Mouse (Mus musculus): ENCODE results near the gene Ttc6.

Gene Ttc6

DNA sequence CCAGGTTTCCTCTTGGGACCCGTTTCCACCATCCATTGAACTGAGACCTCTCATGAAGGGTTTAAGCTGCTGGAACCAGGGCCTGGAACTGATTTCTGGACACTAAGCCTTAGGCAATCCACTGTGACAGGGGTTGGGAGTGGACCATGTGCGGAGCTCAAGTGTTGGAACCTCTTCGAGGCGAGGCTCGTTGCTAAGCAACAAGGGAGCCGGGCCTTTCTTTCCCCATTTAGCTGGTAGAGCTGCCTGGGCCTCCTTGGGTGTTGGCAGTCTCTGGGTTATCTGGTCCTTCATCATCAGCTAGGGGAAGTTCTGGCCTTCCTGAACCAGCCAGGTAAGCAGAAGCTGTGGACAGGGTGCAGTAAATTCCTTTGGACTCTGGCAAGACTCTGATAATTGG is at the start of gene Ttc6:
TSS of gene Ttc6 (plus strand) at position 205 of the 400 bp plus-strand sequence.
- DNase-seq (ENCODE audit: low read depth), result no peak

GRCm38 (mm10) chr12:57514552-57514951 is 49.4 kb upstream of the Ttc6 start:
- no peak for DNase-seq (ENCODE audit: low read depth)

DNA sequence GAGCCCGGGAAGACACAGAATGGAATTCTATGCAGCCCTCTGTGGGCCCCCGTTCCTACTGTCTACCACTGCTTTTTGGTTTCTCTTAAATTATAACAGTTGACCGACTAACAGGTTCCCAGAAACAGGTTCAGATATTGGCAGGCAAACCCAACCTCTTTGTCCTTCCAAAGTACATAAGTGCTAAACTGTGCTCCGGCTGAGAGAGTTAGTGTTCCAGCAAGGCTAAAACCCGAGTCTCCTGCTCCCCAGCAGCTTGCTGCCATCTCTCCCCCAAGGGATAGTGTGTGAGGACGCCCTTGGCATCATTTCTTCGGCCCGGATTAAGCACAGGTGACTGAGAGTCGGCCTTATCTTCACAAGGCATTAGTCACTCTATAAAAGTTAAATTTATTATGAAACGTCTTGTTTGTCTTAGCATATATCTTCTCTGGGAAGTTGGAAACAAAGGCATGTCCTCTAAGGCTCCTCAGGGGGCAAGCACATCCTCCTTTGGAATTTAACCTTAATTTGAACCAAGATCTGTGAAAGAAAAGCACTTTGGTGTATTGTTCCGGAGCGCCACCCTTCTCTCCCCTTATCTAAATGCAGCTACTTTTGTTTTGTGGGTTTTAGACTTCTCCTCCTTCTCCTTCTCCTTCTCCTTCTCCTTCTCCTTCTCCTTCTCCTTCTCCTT is 48.1 kb upstream of the Ttc6 start:
- no peak for DNase-seq (ENCODE audit: low read depth)

GRCm38 (mm10) chr12:57528335-57528734 is 35.6 kb upstream of the Ttc6 start:
- DNase-seq (ENCODE audit: low read depth), result no peak

DNA sequence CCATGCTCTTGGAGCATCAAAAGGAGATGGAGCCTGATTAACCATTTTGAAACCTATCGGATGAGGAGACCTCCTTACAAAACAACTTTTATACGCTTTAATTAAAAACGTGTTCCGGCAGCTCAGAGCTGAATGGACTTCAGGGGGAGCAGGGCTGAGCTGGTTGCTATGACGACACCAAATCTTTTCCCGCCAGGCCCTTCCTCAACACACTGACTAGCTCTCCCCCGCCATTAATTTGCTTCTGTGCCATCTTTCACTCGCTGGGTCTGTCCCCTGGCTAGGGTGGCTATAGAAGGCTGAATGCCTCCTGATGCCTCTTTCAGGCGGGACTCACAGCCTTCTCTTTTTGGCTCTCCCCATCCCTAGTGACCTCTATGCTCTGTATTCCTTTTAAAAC is 33.4 kb upstream of the Ttc6 start:
- no peak for DNase-seq (ENCODE audit: low read depth)

GRCm38 (mm10) chr12:57534517-57534878 is 29.4 kb upstream of the Ttc6 start:
- DNase-seq (ENCODE audit: low read depth), result no peak

GRCm38 (mm10) chr12:57534879-57535611 is 28.9 kb upstream of the Ttc6 start:
- no peak for DNase-seq (ENCODE audit: low read depth)

GRCm38 (mm10) chr12:57536056-57536908 is 27.6 kb upstream of the Ttc6 start:
- no peak for DNase-seq (ENCODE audit: low read depth)

DNA sequence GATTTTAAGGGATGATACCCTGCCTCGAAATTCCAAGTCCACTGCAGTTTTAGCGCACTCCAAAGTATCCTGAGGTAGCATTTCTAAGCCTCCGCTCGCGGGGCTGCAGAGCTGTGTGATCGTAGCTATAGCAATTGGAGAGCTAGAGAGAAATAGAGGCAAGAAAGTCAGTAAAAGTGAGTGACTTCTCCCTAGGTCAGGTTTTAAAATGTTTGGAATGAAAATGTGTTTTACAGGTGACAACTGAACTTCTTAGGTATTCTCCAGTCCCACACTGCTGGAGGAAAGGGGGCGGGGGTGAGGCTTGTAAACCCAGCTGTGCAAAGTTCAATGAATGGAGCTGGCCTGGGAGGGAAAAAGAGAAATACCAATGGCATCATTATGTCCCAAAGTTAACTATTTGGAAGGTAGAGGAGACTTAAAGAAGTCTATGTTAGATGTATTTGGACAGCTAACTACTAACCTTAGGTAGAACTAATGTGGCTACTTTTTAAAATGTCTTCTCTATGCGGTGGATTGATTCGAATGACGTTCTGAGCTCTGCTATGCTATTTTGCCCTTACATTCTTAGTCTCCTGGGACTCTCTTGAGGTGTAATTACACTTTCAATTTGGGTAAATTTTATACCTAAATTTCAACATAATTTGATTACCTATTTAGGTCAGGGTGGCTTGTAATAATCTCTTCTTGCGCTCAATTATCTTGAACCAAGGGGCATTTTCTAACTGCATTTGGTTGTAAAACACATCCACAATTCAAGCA is 26.8 kb upstream of the Ttc6 start:
- no peak for DNase-seq (ENCODE audit: low read depth)

DNA sequence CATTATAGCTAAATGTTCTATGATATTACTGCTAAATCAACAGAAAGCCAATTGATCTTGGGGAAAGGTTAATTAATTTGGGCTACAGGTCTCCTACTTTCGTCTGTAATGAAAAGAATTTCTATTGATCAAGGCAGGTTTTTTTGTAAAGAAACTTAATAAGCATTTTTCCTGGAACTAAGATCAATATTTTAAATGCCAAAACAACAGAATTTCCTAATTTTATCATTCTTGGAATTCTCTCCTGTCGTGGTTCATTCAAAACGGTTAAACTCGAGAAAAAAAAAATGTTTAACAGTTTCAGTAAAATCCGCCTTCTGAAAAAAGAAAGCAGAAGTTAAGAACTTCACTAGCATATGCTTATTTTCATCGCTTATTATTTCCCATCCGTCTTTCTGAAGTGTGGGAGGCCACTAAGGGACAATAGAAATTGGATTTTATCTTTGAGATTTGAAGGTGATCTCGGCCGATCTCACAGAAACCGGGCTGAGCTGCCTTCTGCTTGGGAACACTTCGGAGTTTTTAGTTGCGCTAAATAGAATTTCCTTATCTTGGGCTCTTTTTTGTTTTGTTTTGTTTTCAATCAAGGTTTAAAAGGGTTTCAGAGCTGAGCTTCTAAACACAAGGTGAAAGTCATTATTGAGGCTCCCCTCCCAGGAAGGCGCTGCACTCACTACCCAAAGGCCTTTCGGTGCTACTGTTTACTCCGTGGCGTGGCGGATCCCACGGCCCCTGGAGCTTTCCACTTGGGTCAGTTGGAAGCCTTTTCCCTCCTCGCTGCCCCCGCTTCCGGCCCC is 25.9 kb upstream of the Ttc6 start:
- no peak for DNase-seq (ENCODE audit: low read depth)

DNA sequence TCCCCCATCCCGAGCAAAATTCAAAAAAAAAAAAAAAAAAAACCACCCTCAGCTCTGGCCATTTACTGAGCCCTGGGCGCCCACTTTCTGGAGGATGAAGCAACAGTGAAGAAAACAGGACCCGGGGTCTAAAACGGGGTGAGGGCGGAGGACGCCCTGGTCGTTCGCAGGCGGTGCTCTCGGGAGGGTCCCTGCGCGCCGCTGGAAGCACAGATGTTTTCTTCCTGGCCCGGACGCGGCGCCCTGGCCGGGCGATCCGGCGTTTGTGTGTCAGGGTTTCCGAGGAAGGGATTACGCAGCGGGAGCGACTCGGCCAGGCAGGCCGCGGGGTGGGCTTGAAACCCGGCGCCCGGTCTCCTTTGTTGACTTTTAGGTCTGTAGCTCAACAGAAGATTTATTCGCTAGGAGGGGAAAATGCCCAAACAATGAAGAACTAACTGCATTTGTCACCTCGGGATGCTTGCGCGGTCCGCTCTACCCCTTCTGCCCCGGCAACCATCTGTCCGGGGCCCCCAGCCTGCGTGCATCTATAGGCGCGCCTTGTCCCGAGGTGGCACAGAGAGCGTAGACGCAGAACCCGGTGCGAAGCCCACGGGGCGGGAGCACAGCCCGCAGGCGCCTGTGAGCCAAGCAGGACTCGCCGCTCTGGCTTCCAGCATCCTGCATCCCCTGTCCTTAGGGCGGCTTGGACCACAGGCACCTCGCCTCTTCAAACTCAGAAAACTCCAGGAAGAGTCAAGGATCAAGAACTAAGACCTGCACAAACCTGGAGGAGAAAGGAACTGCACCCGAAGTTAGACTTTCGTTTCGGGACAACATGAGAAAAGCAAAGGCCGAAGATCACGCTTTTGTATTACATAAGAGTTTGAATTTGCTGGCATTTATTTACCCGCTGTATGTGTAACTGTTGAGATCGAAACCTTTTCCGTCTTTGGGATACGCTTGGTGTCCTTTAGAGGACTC is 25.0 kb upstream of the Ttc6 start:
- DNase-seq (ENCODE audit: low read depth), result no peak

- DNase-seq (ENCODE audit: low read depth), result no peak
Measured at GRCm38 (mm10) chr12:57539551-57539985, 24.3 kb upstream of the Ttc6 start.

GRCm38 (mm10) chr12:57541118-57541517 is 22.8 kb upstream of the Ttc6 start:
- no peak for DNase-seq (ENCODE audit: low read depth)

DNA sequence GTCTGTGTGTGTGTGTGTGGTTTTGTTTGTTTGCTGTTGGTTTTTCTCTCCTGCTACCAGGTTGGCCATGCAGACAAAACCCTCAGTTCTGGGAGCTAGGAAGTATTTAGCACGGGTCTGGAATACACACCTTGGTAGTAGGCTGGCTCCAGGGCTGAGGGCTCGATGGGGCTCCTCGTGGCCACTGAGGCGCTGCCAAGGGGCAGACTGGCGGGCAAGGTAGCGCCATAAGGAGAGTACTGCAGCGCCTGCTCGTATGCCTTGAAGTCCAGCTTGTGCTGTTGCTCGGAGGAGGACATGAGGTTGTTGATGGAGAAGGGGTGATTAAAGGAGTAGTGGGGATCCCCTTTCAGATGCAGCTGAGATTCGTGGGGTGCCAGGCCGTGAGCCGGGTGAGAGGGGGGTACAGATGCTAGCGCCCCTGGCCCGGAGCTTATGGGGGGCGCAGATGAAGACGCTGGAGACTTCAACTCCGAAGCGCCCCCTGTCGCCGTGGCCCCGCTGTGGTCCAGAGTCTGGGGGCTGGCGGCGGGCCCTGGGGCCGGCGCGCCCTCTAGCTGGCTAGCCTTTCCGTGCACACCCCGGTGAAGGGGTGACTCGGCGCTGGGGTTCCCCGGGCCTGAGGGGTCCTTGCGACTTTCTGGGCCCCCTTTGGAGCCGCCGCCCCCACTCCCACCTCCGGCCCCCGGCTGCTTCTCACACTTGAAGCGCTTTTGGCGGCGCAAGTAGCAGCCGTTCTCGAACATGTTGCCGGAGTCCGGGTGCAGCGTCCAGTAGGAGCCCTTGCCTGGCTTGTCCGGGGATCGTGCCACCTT is 21.8 kb upstream of the Ttc6 start:
- no peak for DNase-seq (ENCODE audit: low read depth)

DNA sequence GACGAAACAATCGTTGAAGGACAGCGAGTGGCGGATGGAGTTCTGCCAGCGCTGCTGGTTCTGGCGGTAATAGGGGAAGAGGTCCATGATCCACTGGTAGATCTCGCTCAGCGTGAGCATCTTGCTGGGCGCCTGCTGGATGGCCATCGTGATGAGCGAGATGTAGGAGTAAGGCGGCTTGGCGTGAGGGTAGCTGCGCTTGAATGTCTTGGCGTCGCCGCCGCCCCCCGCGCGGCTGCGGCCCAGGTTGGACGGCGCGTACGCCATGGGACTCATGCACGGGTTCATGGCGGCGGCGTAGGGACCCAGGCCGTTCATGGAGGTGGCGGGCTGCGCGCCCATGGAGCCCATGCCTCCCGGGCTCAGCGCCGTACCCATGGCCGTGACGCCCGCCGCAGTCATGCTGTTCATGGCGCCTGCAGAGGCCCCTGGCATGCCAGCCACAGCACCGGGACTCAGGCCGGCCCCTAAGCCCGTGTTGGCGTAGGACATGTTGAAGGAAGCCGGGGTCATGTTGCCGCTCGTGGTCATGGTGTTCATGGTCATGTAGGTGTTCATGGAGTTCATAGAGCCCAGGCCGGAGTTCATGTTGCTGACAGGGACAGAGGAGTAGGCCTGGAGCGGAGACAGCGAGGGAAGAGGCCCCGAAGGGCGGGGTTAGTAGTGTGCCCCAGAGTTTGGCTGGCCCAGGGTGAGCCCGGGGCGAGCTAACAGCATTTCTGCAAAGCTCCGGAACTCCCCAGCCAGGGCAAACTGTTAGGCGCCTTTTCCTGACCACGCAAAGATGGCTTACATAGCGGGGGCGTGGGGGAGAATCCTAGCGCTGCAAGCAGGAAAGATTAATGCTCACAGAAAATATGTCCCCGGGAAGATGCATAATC is 20.9 kb upstream of the Ttc6 start:
- DNase-seq (ENCODE audit: low read depth), result no peak

DNA sequence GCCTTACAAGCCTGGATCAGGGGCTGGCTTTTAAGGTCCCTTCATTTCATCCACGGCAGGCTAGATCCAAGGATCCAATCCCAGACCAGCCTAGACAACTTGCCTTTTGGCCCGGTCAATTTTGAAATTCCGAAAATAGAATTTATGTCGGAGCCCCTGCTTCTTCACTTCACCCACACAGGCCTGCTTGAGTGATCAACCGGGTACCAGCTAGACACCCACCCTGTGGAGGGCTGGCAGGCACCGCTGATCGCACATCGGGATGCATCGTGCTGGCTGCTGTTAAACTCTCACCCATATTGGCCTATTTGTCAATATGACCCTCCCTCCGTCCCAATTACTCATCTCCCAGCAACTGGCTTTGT is 20.3 kb upstream of the Ttc6 start:
- no peak for DNase-seq (ENCODE audit: low read depth)

- no peak for DNase-seq (ENCODE audit: low read depth)
Measured at GRCm38 (mm10) chr12:57544641-57545370, 19.1 kb upstream of the Ttc6 start.
